Mouse (Mus musculus) thymus, adult 2 months (tissue): ENCODE results near the gene Abcc4.

ENCODE experiments used
- CTCF ChIP-seq: fragments of 200-500 bp; IDR thresholded peaks from 2 replicates; pipeline ENCODE4 v1.5.1; 2012; ENCODE audit warnings: mild to moderate bottlenecking, control low read depth, low read length, moderate library complexity, borderline replicate concordance; ENCODE audit not compliant: control insufficient read depth, poor library complexity, insufficient read depth; ENCODE audit errors: extremely low read depth
- POLR2A ChIP-seq: fragments of 200-500 bp; IDR thresholded peaks from 2 replicates; pipeline ENCODE4 v1.6.1; 2012; ENCODE audit warnings: mild to moderate bottlenecking, low read length, control low read depth, moderate library complexity; ENCODE audit not compliant: control insufficient read depth, poor library complexity, insufficient read depth; ENCODE audit errors: extremely low read depth

DNA sequence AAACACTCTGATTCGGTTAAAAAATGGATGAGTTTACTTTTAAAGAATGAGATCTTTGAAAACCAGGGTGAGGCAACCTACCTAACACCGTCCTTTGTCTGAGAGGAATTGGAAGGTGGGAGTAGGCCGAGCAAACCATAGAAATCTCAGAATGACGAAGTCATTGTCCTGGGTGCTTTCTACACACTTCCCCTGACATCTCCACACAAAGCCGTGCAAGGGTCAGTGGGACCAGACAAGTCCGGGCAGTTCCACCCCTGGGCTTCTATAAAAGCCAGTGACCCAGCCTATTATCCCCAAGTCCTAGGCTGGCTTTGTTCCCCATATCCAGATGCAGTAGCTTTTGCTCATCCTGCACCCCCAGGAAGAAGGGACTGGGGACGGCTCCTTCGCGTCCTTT lies 163.1 kb downstream of the Abcc4 start:
- TF ChIP-seq POLR2A, result no peak
- no peak for TF ChIP-seq CTCF
